Mouse (Mus musculus): ENCODE measurements around the gene Fgf7. TPM values are rescaled to one million over a fixed set of nuclear protein-coding genes. Genes with fewer than 3 reads are reported as not detected.

Fgf7 gene
- polyA plus RNA-seq, 1 experiment from 2014 or later = 7.6 TPM

GRCm38 (mm10) chr2:126038221-126039000 lies 4.0 kb downstream of the Fgf7 start:
- Histone ChIP-seq H3K4me2 (peak overlapping the region; percentile 14; the same call in 1 of the 2 replicates), H3K4me1 (peaks cover 15% of the 10 kb centered on the region; the same call in 1 of the 2 replicates)
- no peak for ATAC-seq (ENCODE audit: insufficient number of reproducible peaks, insufficient read depth, low FRiP score, low TSS enrichment, low read depth)

GRCm38 (mm10) chr2:126039414-126039891 lies 5.0 kb downstream of the Fgf7 start:
- no peak for ATAC-seq (ENCODE audit: insufficient number of reproducible peaks, insufficient read depth, low FRiP score, low TSS enrichment, low read depth)
- H3K4me2 ChIP-seq = no peak overlapping the region

More at GRCm38 (mm10) chr2:126038221-126039000, 4.0 kb downstream of the Fgf7 start:
- Histone ChIP-seq H3K9me3 (no peaks in the 10 kb centered on the region), H3K36me3 (no peaks in the 10 kb centered on the region), H3K27me3 (no peaks in the 10 kb centered on the region), H3K4me3 (no peak overlapping the region), H3K27ac (no peak overlapping the region), H3K9ac (no peak overlapping the region)
- 66% methylated on average over 7 of the region's 7 CpGs for WGBS

GRCm38 (mm10) chr2:126040651-126041050 lies 6.2 kb downstream of the Fgf7 start:
- ATAC-seq (ENCODE audit: insufficient number of reproducible peaks, insufficient read depth, low FRiP score, low TSS enrichment, low read depth) = no peak
- Histone ChIP-seq H3K9me3 (no peaks in the 10 kb centered on the region), H3K36me3 (no peaks in the 10 kb centered on the region), H3K4me1 (0 out of 2 replicates have a peak, but pooled peaks cover under 1% of the 10 kb centered on the region), H3K9ac (no peak overlapping the region), H3K27me3 (no peaks in the 10 kb centered on the region), H3K4me2 (no peak overlapping the region), H3K4me3 (no peak overlapping the region), H3K27ac (no peak overlapping the region)
- WGBS = 77% methylated on average over 2 of the region's 2 CpGs

More at GRCm38 (mm10) chr2:126039414-126039891, 5.0 kb downstream of the Fgf7 start:
- Histone ChIP-seq H3K4me3 (no peak overlapping the region), H3K27ac (no peak overlapping the region), H3K9me3 (no peaks in the 10 kb centered on the region), H3K9ac (no peak overlapping the region), H3K27me3 (no peaks in the 10 kb centered on the region), H3K4me1 (0 out of 2 replicates have a peak, but pooled peaks cover 10% of the 10 kb centered on the region), H3K36me3 (no peaks in the 10 kb centered on the region)
- 72% methylated on average over 4 of the region's 4 CpGs for WGBS

GRCm38 (mm10) chr2:126041237-126041636 lies 6.8 kb downstream of the Fgf7 start:
- no peaks in the 10 kb centered on the region for H3K27me3 ChIP-seq
- ATAC-seq (ENCODE audit: insufficient number of reproducible peaks, insufficient read depth, low FRiP score, low TSS enrichment, low read depth) = no peak
- no peak overlapping the region for H3K4me3 ChIP-seq
- no peaks in the 10 kb centered on the region for H3K4me1 ChIP-seq
- no peak overlapping the region for H3K4me2 ChIP-seq
- 86% methylated on average over 6 of the region's 6 CpGs for WGBS
- H3K9ac ChIP-seq = no peak overlapping the region
- no peaks in the 10 kb centered on the region for H3K9me3 ChIP-seq
- H3K27ac ChIP-seq = no peak overlapping the region
- H3K36me3 ChIP-seq = no peaks in the 10 kb centered on the region

- Histone ChIP-seq H3K9ac (no peak overlapping the region), H3K27ac (no peak overlapping the region; the same call in 1 of the 2 replicates), H3K36me3 (no peaks in the 10 kb centered on the region), H3K9me3 (no peaks in the 10 kb centered on the region), H3K4me2 (no peak overlapping the region), H3K4me1 (no peaks in the 10 kb centered on the region), H3K27me3 (no peaks in the 10 kb centered on the region), H3K4me3 (no peak overlapping the region)
- WGBS = 58% methylated on average over 3 of the region's 3 CpGs
- ATAC-seq (ENCODE audit: insufficient number of reproducible peaks, insufficient read depth, low FRiP score, low TSS enrichment, low read depth) = no peak
These were observed 8.2 kb downstream of the Fgf7 start for GRCm38 (mm10) chr2:126042674-126043073.

GRCm38 (mm10) chr2:126045621-126046020 lies 11.2 kb downstream of the Fgf7 start:
- Histone ChIP-seq H3K36me3 (no peaks in the 10 kb centered on the region), H3K9me3 (no peaks in the 10 kb centered on the region), H3K27ac (no peak overlapping the region), H3K9ac (no peak overlapping the region), H3K4me1 (no peaks in the 10 kb centered on the region), H3K4me3 (no peak overlapping the region), H3K4me2 (no peak overlapping the region), H3K27me3 (no peaks in the 10 kb centered on the region)
- no peak for ATAC-seq (ENCODE audit: insufficient number of reproducible peaks, insufficient read depth, low FRiP score, low TSS enrichment, low read depth)
- 82% methylated on average over 5 of the region's 5 CpGs for WGBS

- ATAC-seq (ENCODE audit: insufficient number of reproducible peaks, insufficient read depth, low FRiP score, low TSS enrichment, low read depth) = no peak
- H3K27ac ChIP-seq = no peak overlapping the region
- H3K4me1 ChIP-seq = peaks cover 5% of the 10 kb centered on the region; the same call in 1 of the 2 replicates
- no peak overlapping the region for H3K4me2 ChIP-seq
- H3K9ac ChIP-seq = no peak overlapping the region
- no peak overlapping the region for H3K4me3 ChIP-seq
- H3K9me3 ChIP-seq = no peaks in the 10 kb centered on the region
- H3K27me3 ChIP-seq = no peaks in the 10 kb centered on the region
- H3K36me3 ChIP-seq = no peaks in the 10 kb centered on the region
- WGBS = 18% methylated on average over 6 of the region's 6 CpGs
These were observed 18.5 kb downstream of the Fgf7 start for GRCm38 (mm10) chr2:126052749-126053557.

GRCm38 (mm10) chr2:126053657-126054056 lies 19.2 kb downstream of the Fgf7 start:
- Histone ChIP-seq H3K27ac (no peak overlapping the region), H3K27me3 (no peaks in the 10 kb centered on the region), H3K36me3 (no peaks in the 10 kb centered on the region), H3K9me3 (no peaks in the 10 kb centered on the region), H3K9ac (no peak overlapping the region), H3K4me2 (no peak overlapping the region), H3K4me3 (no peak overlapping the region), H3K4me1 (peaks cover 5% of the 10 kb centered on the region; the same call in 1 of the 2 replicates)
- WGBS = 52% methylated on average over 5 of the region's 5 CpGs
- ATAC-seq (ENCODE audit: insufficient number of reproducible peaks, insufficient read depth, low FRiP score, low TSS enrichment, low read depth) = no peak

- H3K9ac ChIP-seq = no peak overlapping the region
- ATAC-seq (ENCODE audit: insufficient number of reproducible peaks, insufficient read depth, low FRiP score, low TSS enrichment, low read depth) = no peak
- no peak overlapping the region for H3K4me2 ChIP-seq
These were observed 26.1 kb downstream of the Fgf7 start for GRCm38 (mm10) chr2:126060595-126060994.

GRCm38 (mm10) chr2:126061037-126061773 lies 26.7 kb downstream of the Fgf7 start:
- no peak for ATAC-seq (ENCODE audit: insufficient number of reproducible peaks, insufficient read depth, low FRiP score, low TSS enrichment, low read depth)

More at GRCm38 (mm10) chr2:126060595-126060994, 26.1 kb downstream of the Fgf7 start:
- 53% methylated on average over 4 of the region's 4 CpGs for WGBS
- H3K27me3 ChIP-seq = no peaks in the 10 kb centered on the region
- H3K4me1 ChIP-seq = peaks cover 10% of the 10 kb centered on the region; the same call in 1 of the 2 replicates
- H3K9me3 ChIP-seq = no peaks in the 10 kb centered on the region
- no peak overlapping the region for H3K4me3 ChIP-seq
- H3K27ac ChIP-seq = 0 out of 2 replicates have a peak overlapping the region, but pooled peaks have one; percentile 55
- H3K36me3 ChIP-seq = no peaks in the 10 kb centered on the region

GRCm38 (mm10) chr2:126062876-126063275 lies 28.4 kb downstream of the Fgf7 start:
- ATAC-seq (ENCODE audit: insufficient number of reproducible peaks, insufficient read depth, low FRiP score, low TSS enrichment, low read depth) = no peak
- H3K36me3 ChIP-seq = no peaks in the 10 kb centered on the region
- H3K4me2 ChIP-seq = no peak overlapping the region
- 73% methylated on average over 7 of the region's 7 CpGs for WGBS
- H3K27ac ChIP-seq = no peak overlapping the region
- H3K9me3 ChIP-seq = no peaks in the 10 kb centered on the region
- no peaks in the 10 kb centered on the region for H3K27me3 ChIP-seq
- peaks cover 10% of the 10 kb centered on the region; the same call in 1 of the 2 replicates for H3K4me1 ChIP-seq
- no peak overlapping the region for H3K9ac ChIP-seq
- H3K4me3 ChIP-seq = no peak overlapping the region

More at GRCm38 (mm10) chr2:126061037-126061773, 26.7 kb downstream of the Fgf7 start:
- Histone ChIP-seq H3K9ac (no peak overlapping the region), H3K27ac (no peak overlapping the region), H3K36me3 (no peaks in the 10 kb centered on the region), H3K4me3 (no peak overlapping the region), H3K4me1 (peaks cover 10% of the 10 kb centered on the region; the same call in 1 of the 2 replicates), H3K27me3 (no peaks in the 10 kb centered on the region), H3K4me2 (no peak overlapping the region), H3K9me3 (no peaks in the 10 kb centered on the region)
- 67% methylated on average over 17 of the region's 17 CpGs for WGBS

Data from embryonic facial prominence, embryonic 13.5 days (tissue).